Mouse (Mus musculus): ENCODE data around the gene Lamb3. TPM values are rescaled to one million over a fixed set of nuclear protein-coding genes. Genes with fewer than 3 reads are reported as not detected.
A peak's percentile ranks its signal among the peaks of the same experiment; 100 is the strongest.

Gene Lamb3
- total RNA-seq, 2 experiments from 2014 or later: 2.9 to 6.7 TPM

GRCm38 (mm10) chr1:193303096-193303495, 95.6 kb downstream of the Lamb3 start:
- ATAC-seq (replicated peaks; ENCODE audit: poor library complexity, severe bottlenecking): peak; percentile 63

- ATAC-seq (replicated peaks; ENCODE audit: poor library complexity, severe bottlenecking): no peak
Observed at GRCm38 (mm10) chr1:193305386-193305785, 97.9 kb downstream of the Lamb3 start.

GRCm38 (mm10) chr1:193306832-193307231, 99.3 kb downstream of the Lamb3 start:
- ATAC-seq (replicated peaks; ENCODE audit: poor library complexity, severe bottlenecking): no peak

GRCm38 (mm10) chr1:193309785-193310518, 102.5 kb downstream of the Lamb3 start:
- peak; percentile 83 for ATAC-seq (replicated peaks; ENCODE audit: poor library complexity, severe bottlenecking)

- ATAC-seq (replicated peaks; ENCODE audit: poor library complexity, severe bottlenecking): peak; percentile 31; the same call in 1 of the 2 replicates
Observed at GRCm38 (mm10) chr1:193310519-193311085, 103.1 kb downstream of the Lamb3 start.

- ATAC-seq (replicated peaks; ENCODE audit: poor library complexity, severe bottlenecking): no peak
Observed at GRCm38 (mm10) chr1:193311596-193311995, 104.1 kb downstream of the Lamb3 start.

GRCm38 (mm10) chr1:193315705-193316357, 108.3 kb downstream of the Lamb3 start:
- ATAC-seq (replicated peaks; ENCODE audit: poor library complexity, severe bottlenecking): no peak

- ATAC-seq (replicated peaks; ENCODE audit: poor library complexity, severe bottlenecking): no peak
Observed at GRCm38 (mm10) chr1:193316358-193316750, 108.9 kb downstream of the Lamb3 start.

- no peak for ATAC-seq (replicated peaks; ENCODE audit: poor library complexity, severe bottlenecking)
Observed at GRCm38 (mm10) chr1:193317159-193317559, 109.7 kb downstream of the Lamb3 start.

GRCm38 (mm10) chr1:193319721-193320120, 112.2 kb downstream of the Lamb3 start:
- no peak for ATAC-seq (replicated peaks; ENCODE audit: poor library complexity, severe bottlenecking)

GRCm38 (mm10) chr1:193320398-193320797, 112.9 kb downstream of the Lamb3 start:
- ATAC-seq (replicated peaks; ENCODE audit: poor library complexity, severe bottlenecking): no peak

- no peak for ATAC-seq (replicated peaks; ENCODE audit: poor library complexity, severe bottlenecking)
Observed at GRCm38 (mm10) chr1:193323686-193324085, 116.2 kb downstream of the Lamb3 start.

GRCm38 (mm10) chr1:193324224-193324623, 116.7 kb downstream of the Lamb3 start:
- ATAC-seq (replicated peaks; ENCODE audit: poor library complexity, severe bottlenecking): peak; percentile 47; the same call in 1 of the 2 replicates

- no peak for ATAC-seq (replicated peaks; ENCODE audit: poor library complexity, severe bottlenecking)
Observed at GRCm38 (mm10) chr1:193325891-193326290, 118.4 kb downstream of the Lamb3 start.

- no peak for ATAC-seq (replicated peaks; ENCODE audit: poor library complexity, severe bottlenecking)
Observed at GRCm38 (mm10) chr1:193326456-193327145, 119.1 kb downstream of the Lamb3 start.

- ATAC-seq (replicated peaks; ENCODE audit: poor library complexity, severe bottlenecking): no peak
Observed at GRCm38 (mm10) chr1:193327216-193327615, 119.7 kb downstream of the Lamb3 start.

GRCm38 (mm10) chr1:193327686-193328085, 120.2 kb downstream of the Lamb3 start:
- no peak for ATAC-seq (replicated peaks; ENCODE audit: poor library complexity, severe bottlenecking)

- ATAC-seq (replicated peaks; ENCODE audit: poor library complexity, severe bottlenecking): peak; percentile 73
Observed at GRCm38 (mm10) chr1:193329557-193329956, 122.1 kb downstream of the Lamb3 start.

- ATAC-seq (replicated peaks; ENCODE audit: poor library complexity, severe bottlenecking): peak; percentile 66
Observed at GRCm38 (mm10) chr1:193330172-193330571, 122.7 kb downstream of the Lamb3 start.

- no peak for ATAC-seq (replicated peaks; ENCODE audit: poor library complexity, severe bottlenecking)
Observed at GRCm38 (mm10) chr1:193330626-193331025, 123.1 kb downstream of the Lamb3 start.

GRCm38 (mm10) chr1:193332018-193332417, 124.5 kb downstream of the Lamb3 start:
- ATAC-seq (replicated peaks; ENCODE audit: poor library complexity, severe bottlenecking): no peak

Data from granulocyte monocyte progenitor cell, adult 5-6 weeks (primary cell).